Mouse (Mus musculus) cerebellum, adult 2 months (tissue): ENCODE results near the gene B3galt1.

ENCODE experiments used
- CTCF ChIP-seq: fragments of 200-500 bp; IDR thresholded peaks from 2 replicates; pipeline ENCODE4 v1.5.1; 2011; ENCODE audit warnings: low read depth, mild to moderate bottlenecking, control low read depth, low read length, moderate library complexity, borderline replicate concordance; ENCODE audit not compliant: insufficient read depth
- POLR2A ChIP-seq: fragments of 200-500 bp; IDR thresholded peaks from 2 replicates; pipeline ENCODE4 v1.6.1; 2011; ENCODE audit warnings: low read length, control low read depth, borderline replicate concordance; ENCODE audit not compliant: insufficient read depth

- TF ChIP-seq CTCF (no peak), POLR2A (no peak)
These were observed 293.3 kb downstream of the B3galt1 start for GRCm38 (mm10) chr2:67859004-67859403.
